Mouse (Mus musculus) frontal cortex, adult 2 months (tissue): ENCODE measurements at regions not wholly inside any gene's neighbourhood (a gene's known extent, or its start where the extent isn't known, plus 50 kb on each side); places are given as distances from the start of the nearest gene placed in this dataset.
A peak's percentile ranks its signal among the peaks of the same experiment; 100 is the strongest.

ENCODE experiments used
- DNase-seq, 2 experiments: peaks; one replicate each; pipeline ENCODE4 v3.0.0; 2022; ENCODE audit warnings: low spot score in 1 of 2; ENCODE audit errors: extremely low spot score in 1 of 2

- DNase-seq = peak; percentile 52 to 72
Observed at GRCm38 (mm10) chr16:31592973-31593683, 70.1 kb upstream of the Dlg1 start.

GRCm38 (mm10) chr16:31597965-31598364 is 65.3 kb upstream of the Dlg1 start:
- no peak for DNase-seq

- DNase-seq = no peak
Observed at GRCm38 (mm10) chr16:31598409-31598988, 64.7 kb upstream of the Dlg1 start.

- DNase-seq = peak; percentile 50 to 77
Observed at GRCm38 (mm10) chr16:31598989-31599421, 64.2 kb upstream of the Dlg1 start.

- DNase-seq = no peak
Observed at GRCm38 (mm10) chr16:31601278-31601677, 62.0 kb upstream of the Dlg1 start.

- no peak for DNase-seq
Observed at GRCm38 (mm10) chr16:31603185-31603584, 60.1 kb upstream of the Dlg1 start.

GRCm38 (mm10) chr16:31606389-31607177 is 56.7 kb upstream of the Dlg1 start:
- no peak for DNase-seq

- DNase-seq = no peak
Observed at GRCm38 (mm10) chr16:31608964-31609363, 54.3 kb upstream of the Dlg1 start.

GRCm38 (mm10) chr16:31609394-31610172 is 53.7 kb upstream of the Dlg1 start:
- DNase-seq = no peak
